Mouse (Mus musculus) hindbrain, embryonic 11.5 days (tissue): ENCODE data around the gene Preb. TPM values are rescaled to one million over a fixed set of nuclear protein-coding genes. Genes with fewer than 3 reads are reported as not detected.

Source experiments
- ATAC-seq: fragments of 200-750 bp; cut with Nextera tagmentation; 2 replicates; pipeline ENCODE4 v1.8.0; 2017; ENCODE audit warnings: mild to moderate bottlenecking, moderate TSS enrichment, moderate library complexity; ENCODE audit not compliant: low FRiP score
- DNase-seq: peaks from one replicate; pipeline ENCODE4 v3.0.0-alpha.2; 2015; ENCODE audit warnings: low spot score
- H3K27ac ChIP-seq: fragments of 300-500 bp; sonication (generic); 2 replicates; pipeline ENCODE4 v1.5.1; 2014; ENCODE audit warnings: mild to moderate bottlenecking, low read depth, low read length
- H3K27me3 ChIP-seq: fragments of 300-500 bp; sonication (generic); 2 replicates; pipeline ENCODE4 v1.6.1; 2014; ENCODE audit warnings: mild to moderate bottlenecking, low read length, moderate library complexity, mixed read lengths; ENCODE audit not compliant: control insufficient read depth, insufficient read depth
- H3K36me3 ChIP-seq: fragments of 300-500 bp; sonication (generic); 2 replicates; pipeline ENCODE4 v1.6.1; 2014; ENCODE audit warnings: mild to moderate bottlenecking, low read length, moderate library complexity, mixed read lengths; ENCODE audit not compliant: control insufficient read depth, insufficient read depth
- H3K4me1 ChIP-seq: fragments of 300-500 bp; sonication (generic); replicated peaks from 2 replicates; pipeline ENCODE4 v1.6.1; 2014; ENCODE audit warnings: low read length, mixed read lengths; ENCODE audit not compliant: control insufficient read depth, insufficient read depth
- H3K4me2 ChIP-seq: fragments of 300-500 bp; sonication (generic); replicated peaks from 2 replicates; pipeline ENCODE4 v1.6.1; 2014; ENCODE audit warnings: mild to moderate bottlenecking, low read depth, low read length
- H3K4me3 ChIP-seq: fragments of 300-500 bp; sonication (generic); 2 replicates; pipeline ENCODE4 v1.5.1; 2014; ENCODE audit warnings: low read depth, low read length
- H3K9ac ChIP-seq: fragments of 300-500 bp; sonication (generic); 2 replicates; pipeline ENCODE4 v1.6.1; 2014; ENCODE audit warnings: low read depth, low read length
- H3K9me3 ChIP-seq: fragments of 300-500 bp; sonication (generic); 2 replicates; pipeline ENCODE4 v1.6.1; 2016; ENCODE audit warnings: low read length; ENCODE audit not compliant: control insufficient read depth
- WGBS: fragments of 180-500 bp; shearing (Covaris S2); extraction: QIAGEN DNeasy Blood & Tissue Kit; methylation state at CpG from one replicate; pipeline ENCODE4 v1.1.7; 2014; 5-methylcytosine and 5-hydroxymethylcytosine counted together
- polyA plus RNA-seq: library from polyadenylated mRNA; unstranded; fragments of >200 nt; fragmentation: Nextera tagmentation; extraction: Ambion mirVana; gene quantifications from 2 replicates; pipeline ENCODE4 v1.2.1, GENCODE M21; 2014

Preb gene
- polyA plus RNA-seq, 1 experiment from 2014 or later = 99.1 TPM

DNA sequence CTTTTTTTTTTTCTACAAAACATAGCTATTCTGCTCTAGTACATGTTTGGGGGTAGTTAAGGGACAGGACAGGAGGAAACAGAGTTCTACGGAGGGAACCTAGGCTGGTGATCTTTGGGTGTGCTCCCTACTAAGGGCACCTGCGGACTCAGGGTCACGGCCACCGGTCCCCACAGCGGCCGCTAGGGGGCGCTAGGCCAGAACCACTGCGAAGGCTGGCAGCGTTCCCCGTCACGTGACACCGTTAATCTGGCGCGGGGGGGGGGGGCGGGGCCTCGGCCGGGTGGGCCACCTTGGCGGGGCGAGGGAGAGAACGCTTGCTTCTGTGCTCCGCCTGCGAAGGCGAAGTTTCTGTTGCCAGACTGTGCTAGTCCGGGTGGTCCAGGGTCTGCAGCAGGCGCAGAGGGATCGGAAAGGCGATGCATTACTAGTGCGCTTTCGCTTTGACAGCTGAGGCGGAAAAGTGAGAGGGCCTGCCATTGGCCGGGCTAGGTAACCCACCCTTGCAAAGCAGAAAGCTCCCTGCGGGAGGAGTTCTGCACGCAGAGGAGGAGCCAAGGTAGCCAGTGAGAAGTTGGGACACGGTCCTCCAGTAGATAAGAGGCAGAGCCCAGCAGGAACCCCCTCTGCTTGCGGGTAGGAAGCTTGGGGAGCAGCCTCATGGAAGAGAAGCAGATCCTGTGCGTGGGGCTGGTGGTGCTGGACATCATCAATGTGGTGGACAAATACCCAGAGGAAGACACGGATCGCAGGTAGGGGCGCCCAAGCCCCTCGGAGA, 38.7 kb downstream of the Preb start, which contains the start of gene Khk:
Gene Khk (plus strand): TSS at position 176 of the 778 bp plus-strand sequence.
- no peaks in the 10 kb centered on the region for H3K9me3 ChIP-seq
- peak; percentile 94 for DNase-seq
- H3K27ac ChIP-seq = peak within 1 kb of the TSS; percentile 53; the same call in 1 of the 2 replicates
- peak within 1 kb of the TSS; percentile 48 for H3K4me3 ChIP-seq
- no peaks in the 10 kb centered on the region for H3K36me3 ChIP-seq
- WGBS = 2% methylated on average over 38 of the region's 40 CpGs
- peak within 1 kb of the TSS; percentile 64 for H3K9ac ChIP-seq
- H3K27me3 ChIP-seq = no peaks in the 10 kb centered on the region
- H3K4me1 ChIP-seq = peaks cover 5% of the 10 kb centered on the region
- H3K4me2 ChIP-seq = peak within 1 kb of the TSS; percentile 87
- ATAC-seq = peak; percentile 82

DNA sequence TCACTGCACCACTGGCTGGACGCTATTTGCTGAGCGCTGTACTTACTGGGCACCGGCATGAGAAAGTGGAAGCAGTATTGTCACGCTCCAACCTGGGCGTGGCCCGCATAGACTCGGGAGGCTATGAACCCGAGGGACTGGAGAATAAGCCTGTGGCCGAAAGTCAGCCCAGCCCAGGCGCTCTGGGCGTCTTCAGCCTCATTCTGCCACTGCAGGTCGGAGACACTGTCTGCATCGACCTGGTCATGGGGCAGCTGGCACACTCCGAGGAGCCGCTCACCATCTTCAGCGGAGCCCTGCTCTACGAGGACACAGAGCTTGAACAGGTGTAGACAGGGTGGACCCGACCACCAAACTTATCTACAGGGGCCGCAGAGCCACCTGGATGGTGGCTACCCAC, 39.5 kb downstream of the Preb start:
- Histone ChIP-seq H3K27ac (no peak overlapping the region), H3K4me2 (no peak overlapping the region), H3K9me3 (no peaks in the 10 kb centered on the region), H3K36me3 (no peaks in the 10 kb centered on the region), H3K27me3 (no peaks in the 10 kb centered on the region), H3K4me1 (peaks cover 5% of the 10 kb centered on the region), H3K9ac (no peak overlapping the region), H3K4me3 (no peak overlapping the region)
- peak; percentile 20; the same call in 1 of the 2 replicates for ATAC-seq
- DNase-seq = no peak
- 61% methylated on average over 19 of the region's 19 CpGs for WGBS

DNA sequence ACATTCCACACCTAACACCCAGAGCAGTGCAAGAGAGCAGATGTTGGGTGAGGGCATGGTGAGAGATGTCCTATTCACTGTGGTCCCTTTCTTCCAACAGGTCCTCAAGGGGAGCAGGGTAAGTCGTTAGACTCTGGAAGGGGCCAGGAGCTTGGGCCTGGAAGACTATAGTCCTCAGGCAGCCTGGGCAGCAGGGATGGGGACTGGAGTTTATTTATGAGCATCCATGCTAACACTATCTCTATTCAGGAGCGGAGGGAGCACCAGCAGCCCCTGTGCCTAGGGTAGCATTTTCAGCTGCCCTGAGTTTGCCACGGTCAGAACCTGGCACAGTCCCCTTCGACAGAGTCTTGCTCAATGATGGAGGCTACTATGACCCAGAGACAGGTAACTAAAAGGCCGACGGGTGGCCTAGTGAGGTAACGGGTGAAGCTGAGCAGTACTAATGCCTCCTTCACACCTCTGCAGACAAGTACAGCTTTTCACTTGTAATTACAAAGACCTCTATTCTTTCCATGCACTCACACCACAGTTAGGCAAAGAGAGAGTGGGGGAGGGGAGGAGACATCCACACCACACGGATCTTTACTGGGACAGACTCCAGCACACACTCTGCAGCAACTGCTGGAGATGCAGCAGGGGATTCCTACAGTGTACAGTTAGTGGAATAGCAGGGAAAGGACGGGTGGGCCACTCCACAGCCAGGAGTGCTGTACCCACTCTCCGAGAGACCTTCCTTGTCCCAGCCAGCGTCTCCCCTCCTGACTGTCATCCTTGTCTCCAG, 40.1 kb downstream of the Preb start:
- Histone ChIP-seq H3K27me3 (no peaks in the 10 kb centered on the region), H3K4me3 (no peak overlapping the region), H3K4me1 (peaks cover 5% of the 10 kb centered on the region), H3K9me3 (no peaks in the 10 kb centered on the region), H3K9ac (no peak overlapping the region), H3K4me2 (no peak overlapping the region), H3K36me3 (no peaks in the 10 kb centered on the region), H3K27ac (no peak overlapping the region)
- WGBS = 76% methylated on average over 11 of the region's 11 CpGs
- DNase-seq (no peak), ATAC-seq (no peak)

DNA sequence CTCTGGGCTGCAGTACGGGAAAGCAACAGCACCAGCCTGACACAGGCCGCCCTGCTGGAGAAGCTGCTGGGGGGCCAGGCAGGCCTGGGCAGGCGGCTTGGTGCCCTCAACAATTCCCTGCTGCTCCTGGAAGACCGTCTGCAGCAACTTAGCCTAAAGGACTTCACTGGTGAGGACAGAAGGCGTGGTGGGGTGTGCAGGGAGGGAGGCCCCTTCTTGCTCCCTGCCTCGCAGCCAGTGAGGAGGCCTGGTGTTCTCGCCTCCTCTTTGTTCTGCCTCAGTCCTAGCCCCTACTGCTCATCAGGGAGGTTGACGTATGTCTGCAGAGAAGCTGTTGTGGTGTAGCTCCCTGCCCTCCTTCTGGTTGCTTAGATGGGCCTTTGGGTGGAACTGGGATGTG, 41.5 kb downstream of the Preb start:
- Histone ChIP-seq H3K9me3 (no peaks in the 10 kb centered on the region), H3K27ac (no peak overlapping the region), H3K4me3 (no peak overlapping the region), H3K4me1 (peaks cover 5% of the 10 kb centered on the region), H3K9ac (no peak overlapping the region), H3K27me3 (no peaks in the 10 kb centered on the region), H3K4me2 (no peak overlapping the region), H3K36me3 (no peaks in the 10 kb centered on the region)
- no peak for DNase-seq
- WGBS = 88% methylated on average over 8 of the region's 8 CpGs
- no peak for ATAC-seq

DNA sequence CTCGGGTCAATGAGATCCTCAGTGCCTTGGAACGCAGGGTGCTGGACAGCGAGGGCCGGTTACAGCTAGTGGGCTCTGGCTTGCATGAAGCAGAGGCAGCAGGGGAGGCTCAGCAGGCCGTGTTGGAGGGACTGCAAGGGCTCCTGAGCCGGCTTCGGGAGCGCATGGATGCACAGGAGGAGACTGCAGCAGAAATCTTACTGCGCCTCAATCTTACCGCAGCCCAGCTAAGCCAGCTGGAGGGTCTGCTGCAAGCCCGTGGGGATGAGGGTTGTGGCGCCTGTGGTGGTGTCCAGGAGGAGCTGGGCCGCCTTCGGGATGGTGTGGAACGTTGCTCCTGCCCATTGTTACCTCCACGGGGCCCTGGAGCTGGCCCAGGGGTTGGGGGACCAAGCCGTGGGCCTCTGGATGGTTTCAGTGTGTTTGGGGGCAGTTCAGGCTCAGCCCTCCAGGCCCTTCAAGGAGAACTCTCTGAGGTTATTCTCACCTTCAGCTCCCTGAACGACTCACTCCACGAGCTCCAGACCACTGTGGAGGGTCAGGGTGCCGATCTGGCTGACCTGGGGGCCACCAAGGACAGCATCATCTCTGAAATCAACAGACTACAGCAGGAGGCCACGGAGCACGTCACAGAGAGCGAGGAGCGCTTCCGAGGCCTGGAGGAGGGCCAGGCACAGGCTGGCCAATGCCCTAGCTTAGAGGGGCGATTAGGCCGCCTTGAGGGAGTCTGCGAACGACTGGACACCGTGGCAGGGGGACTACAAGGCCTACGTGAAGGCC, 42.1 kb downstream of the Preb start:
- Histone ChIP-seq H3K27ac (no peak overlapping the region), H3K4me1 (peaks cover 5% of the 10 kb centered on the region), H3K4me2 (no peak overlapping the region), H3K36me3 (no peaks in the 10 kb centered on the region), H3K4me3 (no peak overlapping the region), H3K9me3 (no peaks in the 10 kb centered on the region), H3K27me3 (no peaks in the 10 kb centered on the region), H3K9ac (no peak overlapping the region)
- ATAC-seq = no peak
- no peak for DNase-seq
- 86% methylated on average over 31 of the region's 31 CpGs for WGBS

DNA sequence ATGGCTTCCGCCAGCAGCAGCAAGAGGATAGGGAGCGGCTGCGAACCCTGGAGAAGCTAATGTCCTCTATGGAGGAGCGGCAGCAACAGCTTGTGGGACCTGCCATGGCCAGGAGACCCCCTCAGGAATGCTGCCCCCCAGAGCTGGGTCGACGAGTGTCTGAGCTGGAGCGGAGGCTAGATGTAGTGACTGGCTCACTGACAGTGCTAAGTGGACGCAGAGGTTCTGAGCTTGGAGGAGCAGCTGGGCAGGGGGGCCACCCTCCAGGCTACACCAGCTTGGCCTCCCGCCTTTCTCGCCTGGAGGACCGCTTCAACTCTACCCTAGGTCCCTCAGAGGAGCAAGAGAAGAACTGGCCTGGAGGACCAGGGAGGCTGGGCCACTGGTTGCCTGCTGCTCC, 42.8 kb downstream of the Preb start:
- Histone ChIP-seq H3K36me3 (no peaks in the 10 kb centered on the region), H3K4me1 (peaks cover 7% of the 10 kb centered on the region), H3K27me3 (no peaks in the 10 kb centered on the region), H3K4me3 (no peak overlapping the region), H3K9me3 (no peaks in the 10 kb centered on the region), H3K4me2 (no peak overlapping the region), H3K27ac (no peak overlapping the region), H3K9ac (no peak overlapping the region)
- 90% methylated on average over 11 of the region's 11 CpGs for WGBS
- no peak for DNase-seq
- no peak for ATAC-seq

DNA sequence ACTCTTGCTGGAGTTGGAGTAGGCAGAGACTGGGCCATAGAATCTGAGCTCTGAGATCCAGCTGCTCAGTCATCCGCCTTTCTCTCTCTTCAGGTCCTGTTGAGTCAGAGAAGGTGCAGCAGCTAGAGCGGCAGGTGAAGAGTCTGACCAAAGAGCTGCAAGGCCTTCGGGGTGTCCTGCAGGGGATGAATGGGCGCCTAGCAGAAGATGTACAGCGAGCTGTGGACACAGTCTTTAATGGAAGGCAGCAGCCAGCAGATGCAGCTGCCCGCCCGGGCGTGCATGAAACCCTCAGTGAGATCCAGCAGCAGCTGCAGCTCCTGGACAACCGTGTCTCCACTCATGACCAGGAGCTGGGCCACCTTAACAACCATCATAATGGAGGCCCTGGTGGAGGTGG, 43.3 kb downstream of the Preb start:
- WGBS = 96% methylated on average over 9 of the region's 9 CpGs
- H3K4me2 ChIP-seq = no peak overlapping the region
- no peak overlapping the region for H3K9ac ChIP-seq
- H3K36me3 ChIP-seq = no peaks in the 10 kb centered on the region
- ATAC-seq (no peak), DNase-seq (no peak)
- peaks cover 3% of the 10 kb centered on the region for H3K4me1 ChIP-seq
- no peak overlapping the region for H3K27ac ChIP-seq
- H3K9me3 ChIP-seq = no peaks in the 10 kb centered on the region
- no peaks in the 10 kb centered on the region for H3K27me3 ChIP-seq
- H3K4me3 ChIP-seq = no peak overlapping the region

DNA sequence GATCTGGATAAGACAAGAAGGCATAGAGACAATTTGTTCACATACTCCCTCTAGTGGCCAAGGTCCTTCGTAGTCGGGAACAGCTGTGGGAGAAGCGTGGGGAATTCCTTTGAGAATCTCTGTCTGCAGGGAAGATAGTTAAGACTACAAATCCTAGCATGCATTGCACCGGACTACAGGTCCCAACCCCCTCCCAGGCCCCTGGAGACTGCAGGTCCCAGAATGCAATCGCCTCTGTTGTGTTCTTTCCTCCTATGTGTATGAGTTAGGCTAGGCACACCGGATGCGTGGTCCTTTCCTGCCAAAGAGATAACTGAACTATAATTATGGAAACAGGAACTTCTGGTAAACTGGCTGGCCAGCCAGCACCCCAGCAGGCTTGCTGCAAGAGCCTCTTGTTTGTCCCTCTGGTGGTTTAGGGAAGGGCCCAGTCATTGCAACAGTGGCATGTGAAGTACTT, 44.2 kb downstream of the Preb start:
- DNase-seq (peak; percentile 90), ATAC-seq (peak; percentile 87)
- no peaks in the 10 kb centered on the region for H3K36me3 ChIP-seq
- H3K9me3 ChIP-seq = no peaks in the 10 kb centered on the region
- H3K4me3 ChIP-seq = peak overlapping the region; percentile 0; the same call in 1 of the 2 replicates
- no peak overlapping the region for H3K9ac ChIP-seq
- no peak overlapping the region for H3K27ac ChIP-seq
- H3K4me1 ChIP-seq = peaks cover 2% of the 10 kb centered on the region; the same call in 1 of the 2 replicates
- peak overlapping the region; percentile 11; the same call in 1 of the 2 replicates for H3K4me2 ChIP-seq
- WGBS = 11% methylated on average over 7 of the region's 7 CpGs
- no peaks in the 10 kb centered on the region for H3K27me3 ChIP-seq
